Mouse (Mus musculus) G1E (cell line): ENCODE results near the gene Spata2l. TPM values are rescaled to one million over a fixed set of nuclear protein-coding genes. Genes with fewer than 3 reads are reported as not detected.
A peak's percentile ranks its signal among the peaks of the same experiment; 100 is the strongest.

Source experiments
- ATAC-seq: 2 replicates; pipeline ENCODE4 v1.8.0; 2016; ENCODE audit warnings: mild to moderate bottlenecking; ENCODE audit not compliant: insufficient number of reproducible peaks, poor library complexity, low FRiP score, severe bottlenecking; ENCODE audit errors: extremely low read depth
- DNase-seq: peaks from one replicate; pipeline ENCODE4 v3.0.0; 2012; ENCODE audit warnings: low spot score
- H3K27me3 ChIP-seq: 2 replicates; pipeline ENCODE4 v1.6.1; 2012; ENCODE audit warnings: mild to moderate bottlenecking, low read length, inconsistent platforms; ENCODE audit not compliant: insufficient read depth
- H3K36me3 ChIP-seq: replicated peaks from 2 replicates; pipeline ENCODE3; 2012; ENCODE audit warnings: mild to moderate bottlenecking, inconsistent platforms
- H3K4me1 ChIP-seq: 2 replicates; pipeline ENCODE4 v1.6.1; 2012; ENCODE audit warnings: low read depth, low read length, inconsistent platforms, mixed read lengths; ENCODE audit not compliant: insufficient read depth
- H3K4me3 ChIP-seq: 2 replicates; pipeline ENCODE4 v1.5.1; 2012; ENCODE audit warnings: low read depth, mild to moderate bottlenecking, inconsistent platforms, low read length, moderate library complexity, mixed read lengths
- H3K9me3 ChIP-seq: replicated peaks from 2 replicates; pipeline ENCODE4 v1.6.1; 2012; ENCODE audit warnings: inconsistent platforms
- CTCF ChIP-seq: IDR thresholded peaks from 2 replicates; pipeline ENCODE4 v1.5.1; 2012; ENCODE audit warnings: low read depth, low read length, inconsistent platforms, mixed read lengths
- GATA1 ChIP-seq: IDR thresholded peaks from 2 replicates; pipeline ENCODE4 v1.6.1; 2012; ENCODE audit warnings: borderline replicate concordance, low read length, inconsistent platforms, mixed read lengths
- GATA2 ChIP-seq: IDR thresholded peaks from 2 replicates; pipeline ENCODE4 v1.6.1; 2012; ENCODE audit warnings: low read depth, low read length, inconsistent platforms, borderline replicate concordance
- POLR2AphosphoS5 ChIP-seq: IDR thresholded peaks from 2 replicates; pipeline ENCODE4 v1.6.1; 2012; ENCODE audit warnings: low read depth, low read length, inconsistent platforms; ENCODE audit not compliant: insufficient replicate concordance
- TAL1 ChIP-seq: conservative IDR thresholded peaks from 2 replicates; pipeline ENCODE4 v1.6.1; 2012; ENCODE audit warnings: low read depth, low read length, inconsistent platforms, mixed read lengths
- polyA plus RNA-seq: library from polyadenylated mRNA; stranded (reverse); fragments of >175 nt; gene quantifications from 2 replicates; pipeline ENCODE4 v1.2.3, GENCODE M21; 2012
- total RNA-seq, 2 experiments: library from RNA; stranded (forward) in 1 of 2; stranded (reverse) in 1 of 2; fragments of 200-1000 nt in 1 of 2; fragments of >200 nt in 1 of 2; fragmentation: Nextera tagmentation in 1 of 2; gene quantifications; 2 replicates each; pipeline ENCODE4 v1.2.3; 2014 to 2017

Gene Spata2l
- total and polyA plus RNA-seq, 3 experiments: 2.2 to 6.8 (median 5.7) TPM

DNA sequence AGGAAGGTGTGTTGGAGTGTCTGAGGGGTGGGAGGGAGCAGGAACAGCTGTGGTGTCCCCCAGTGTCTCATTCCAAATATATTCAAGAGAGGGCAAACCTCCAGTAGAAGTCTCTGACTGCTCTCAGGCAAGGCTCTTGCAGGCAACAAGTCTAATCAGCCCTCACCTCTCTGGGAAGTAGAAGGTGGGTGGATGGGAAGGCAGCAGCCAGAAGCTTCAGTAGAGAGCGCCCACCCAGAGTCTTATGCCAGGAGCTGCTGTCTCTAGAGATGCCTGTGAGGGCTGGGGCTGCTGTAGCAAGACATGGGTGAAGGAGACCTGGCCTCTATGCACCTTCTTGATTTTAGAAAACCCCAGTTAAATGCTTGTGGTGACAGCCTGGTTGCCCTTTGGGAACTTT lies 7.6 kb downstream of the Spata2l start:
- no peaks in the 10 kb centered on the region for H3K27me3 ChIP-seq
- peaks cover 71% of the 10 kb centered on the region for H3K36me3 ChIP-seq
- H3K9me3 ChIP-seq: no peaks in the 10 kb centered on the region
- H3K4me1 ChIP-seq: peaks cover 25% of the 10 kb centered on the region
- no peak for TF ChIP-seq GATA2
- TF ChIP-seq CTCF: no peak
- no peak for TF ChIP-seq TAL1
- TF ChIP-seq POLR2AphosphoS5: no peak
- no peak for TF ChIP-seq GATA1
- ATAC-seq (no peak), DNase-seq (no peak)
- H3K4me3 ChIP-seq: no peak overlapping the region

- H3K9me3 ChIP-seq: no peaks in the 10 kb centered on the region
- H3K36me3 ChIP-seq: peaks cover 38% of the 10 kb centered on the region
- TF ChIP-seq GATA1: no peak
- TF ChIP-seq GATA2: no peak
- TF ChIP-seq POLR2AphosphoS5: no peak
- no peak for TF ChIP-seq CTCF
- peaks cover 20% of the 10 kb centered on the region for H3K4me1 ChIP-seq
- peak; percentile 87 for ATAC-seq
- peak within 1 kb of the TSS; percentile 93 for H3K4me3 ChIP-seq
- peak; percentile 91 for DNase-seq
- peaks cover 4% of the 10 kb centered on the region; the same call in 1 of the 2 replicates for H3K27me3 ChIP-seq
These were observed 11.5 kb downstream of the Spata2l start, which contains the start of gene Cdk10 for GRCm38 (mm10) chr8:123224278-123225266. Gene Cdk10 (plus strand): TSS chr8:123224842.

DNA sequence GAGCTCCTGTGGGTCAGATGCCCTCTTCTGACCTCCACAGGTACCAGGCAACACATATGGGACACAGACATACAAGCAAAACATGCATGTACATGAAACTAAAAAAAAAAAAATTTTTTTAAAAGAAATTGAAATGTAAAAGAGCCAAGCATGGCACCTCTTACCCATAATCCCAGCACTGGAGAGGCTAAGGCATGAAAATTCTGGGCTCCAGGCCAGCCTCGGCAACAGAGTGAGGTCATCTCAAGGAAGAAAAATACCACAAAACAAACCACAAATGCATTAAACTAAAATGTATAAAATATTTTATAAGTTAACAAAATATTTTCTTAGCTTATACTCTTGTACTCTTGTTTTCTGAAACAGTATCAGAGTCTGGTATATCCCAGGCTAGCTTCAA lies 15.1 kb downstream of the Spata2l start:
- Histone ChIP-seq H3K9me3 (no peaks in the 10 kb centered on the region), H3K4me3 (no peak overlapping the region), H3K4me1 (peaks cover 28% of the 10 kb centered on the region), H3K27me3 (peaks cover 17% of the 10 kb centered on the region), H3K36me3 (peaks cover 2% of the 10 kb centered on the region)
- DNase-seq (no peak), ATAC-seq (no peak)
- TF ChIP-seq GATA1 (no peak), POLR2AphosphoS5 (no peak), GATA2 (no peak), TAL1 (no peak), CTCF (no peak)

DNA sequence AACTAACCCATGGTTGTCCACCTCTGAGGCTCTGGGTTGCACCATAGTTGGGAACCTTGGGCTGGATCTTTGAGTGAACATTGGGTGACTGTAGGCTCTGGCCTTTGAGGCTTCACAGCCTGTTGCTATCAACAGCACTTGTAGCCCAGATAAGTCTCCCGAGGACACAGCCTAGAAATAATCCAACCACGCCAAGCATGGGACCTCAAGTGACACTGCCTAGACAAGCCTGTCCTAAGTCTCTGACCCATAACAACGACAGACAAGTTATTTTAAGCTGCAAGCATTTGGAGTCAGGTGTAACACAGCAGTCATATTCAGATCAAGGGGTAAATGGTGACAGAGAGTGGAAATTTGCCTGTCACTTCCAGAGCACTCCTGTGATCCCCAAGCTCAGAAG lies 20.6 kb downstream of the Spata2l start:
- peaks cover 23% of the 10 kb centered on the region for H3K27me3 ChIP-seq
- peaks cover 11% of the 10 kb centered on the region for H3K36me3 ChIP-seq
- H3K9me3 ChIP-seq: no peaks in the 10 kb centered on the region
- no peak overlapping the region for H3K4me3 ChIP-seq
- no peak for TF ChIP-seq GATA1
- no peak for TF ChIP-seq CTCF
- no peak for TF ChIP-seq TAL1
- no peak for TF ChIP-seq GATA2
- no peak for TF ChIP-seq POLR2AphosphoS5
- no peak for ATAC-seq
- no peak for DNase-seq
- H3K4me1 ChIP-seq: peaks cover 37% of the 10 kb centered on the region

DNA sequence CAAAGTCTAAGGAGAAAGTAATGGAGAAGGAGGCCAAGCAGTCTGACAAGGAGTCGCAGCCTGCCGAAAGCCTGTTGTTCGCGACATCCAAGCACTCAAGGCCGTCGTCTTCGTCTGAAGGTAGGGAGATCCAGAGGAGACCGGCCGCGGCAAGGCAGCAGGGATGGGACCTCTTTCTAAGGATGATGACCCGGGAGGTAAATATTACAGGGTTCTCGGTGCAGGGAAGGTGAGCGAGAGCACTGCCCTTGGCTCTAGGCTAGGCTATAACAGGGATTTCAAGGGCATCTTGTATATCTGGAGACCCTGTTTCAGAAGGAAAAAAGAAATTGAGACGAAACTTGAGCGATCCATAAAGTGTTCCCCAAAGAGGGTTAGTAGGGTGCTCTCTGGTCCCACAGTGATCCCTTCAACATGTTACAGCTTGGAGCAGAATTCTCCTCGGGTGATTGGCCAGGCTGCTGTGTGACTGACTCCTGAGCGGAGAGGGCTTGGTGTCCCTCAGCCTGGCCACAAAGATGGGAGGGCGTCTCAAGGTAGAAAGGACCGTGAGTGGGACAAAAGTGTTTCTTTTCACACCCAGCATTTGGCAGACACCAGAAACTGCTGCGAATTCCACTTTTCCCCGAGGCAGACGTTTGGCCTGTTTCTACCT lies 22.8 kb downstream of the Spata2l start:
- TF ChIP-seq CTCF: no peak
- TF ChIP-seq TAL1: no peak
- TF ChIP-seq GATA1: no peak
- TF ChIP-seq GATA2: no peak
- Histone ChIP-seq H3K4me1 (peaks cover 47% of the 10 kb centered on the region), H3K27me3 (peaks cover 10% of the 10 kb centered on the region), H3K4me3 (peak overlapping the region; percentile 86), H3K9me3 (no peaks in the 10 kb centered on the region), H3K36me3 (peaks cover 33% of the 10 kb centered on the region)
- peak; percentile 36 for DNase-seq
- ATAC-seq: no peak
